Mouse (Mus musculus) kidney, postnatal 0 days (tissue): ENCODE measurements around the gene Gabre. TPM values are rescaled to one million over a fixed set of nuclear protein-coding genes. Genes with fewer than 3 reads are reported as not detected.

Experiments used
- ATAC-seq: fragments of 200-750 bp; cut with Nextera tagmentation; replicated peaks from 2 replicates; pipeline ENCODE4 v1.8.0; 2017; ENCODE audit warnings: low read depth, moderate number of reproducible peaks, moderate TSS enrichment, moderate library complexity; ENCODE audit not compliant: low FRiP score
- DNase-seq: peaks from one replicate; pipeline ENCODE4 v3.0.0-alpha.2; 2016; ENCODE audit warnings: low spot score
- H3K27ac ChIP-seq: fragments of 300-500 bp; sonication (generic); 2 replicates; pipeline ENCODE4 v1.5.1; 2014; ENCODE audit warnings: mild to moderate bottlenecking
- H3K27me3 ChIP-seq: fragments of 300-500 bp; sonication (generic); 2 replicates; pipeline ENCODE4 v1.6.1; 2014; ENCODE audit warnings: low read length, mixed read lengths; ENCODE audit not compliant: insufficient read depth
- H3K36me3 ChIP-seq: fragments of 300-500 bp; sonication (generic); 2 replicates; pipeline ENCODE4 v1.6.1; 2014; ENCODE audit warnings: low read length, mixed read lengths; ENCODE audit not compliant: insufficient read depth
- H3K4me1 ChIP-seq: fragments of 300-500 bp; sonication (generic); replicated peaks from 2 replicates; pipeline ENCODE4 v1.6.1; 2014; ENCODE audit warnings: antibody characterized with exemption, low read length, mixed read lengths; ENCODE audit not compliant: insufficient read depth
- H3K4me2 ChIP-seq: fragments of 300-500 bp; sonication (generic); 2 replicates; pipeline ENCODE4 v1.6.1; 2014; ENCODE audit warnings: mild to moderate bottlenecking, low read length, moderate library complexity, mixed read lengths
- H3K4me3 ChIP-seq: fragments of 300-500 bp; sonication (generic); replicated peaks from 2 replicates; pipeline ENCODE4 v1.5.1; 2014; ENCODE audit warnings: low read depth, low read length
- H3K9ac ChIP-seq: fragments of 300-500 bp; sonication (generic); 2 replicates; pipeline ENCODE4 v1.6.1; 2014; ENCODE audit warnings: low read depth, low read length
- H3K9me3 ChIP-seq: fragments of 300-500 bp; sonication (generic); replicated peaks from 2 replicates; pipeline ENCODE4 v1.6.1; 2016; ENCODE audit warnings: low read length, inconsistent platforms, mixed read lengths
- CTCF ChIP-seq: IDR thresholded peaks from 2 replicates; pipeline ENCODE4 v1.5.1; 2016; ENCODE audit warnings: antibody characterized with exemption, low read depth, mild to moderate bottlenecking, moderate library complexity
- WGBS: fragments of 180-500 bp; shearing (Covaris S2); extraction: QIAGEN DNeasy Blood & Tissue Kit; methylation state at CpG from one replicate; pipeline ENCODE4 v1.1.7; 2014; 5-methylcytosine and 5-hydroxymethylcytosine counted together
- microRNA counts: library from miRNA; unstranded; fragments of <30 nt; microRNA quantifications from one replicate; lab custom pipeline; 2015
- microRNA-seq: library from miRNA; unstranded; fragments of <30 nt; microRNA quantifications from one replicate; pipeline ENCODE4, GENCODE M21; 2016
- polyA plus RNA-seq: library from polyadenylated mRNA; unstranded; fragments of >200 nt; fragmentation: Nextera tagmentation; extraction: Ambion mirVana; gene quantifications from 2 replicates; pipeline ENCODE4 v1.2.1, GENCODE M21; 2015

Gabre gene
- polyA plus RNA-seq, result 0.99 TPM in 2 replicates

- Histone ChIP-seq H3K9me3 (no peaks in the 10 kb centered on the region), H3K4me1 (no peaks in the 10 kb centered on the region), H3K9ac (0 out of 2 replicates have a peak within 1 kb of the TSS, but pooled peaks have one; percentile 31), H3K27me3 (no peaks in the 10 kb centered on the region), H3K4me3 (peak within 1 kb of the TSS; percentile 40), H3K36me3 (no peaks in the 10 kb centered on the region), H3K4me2 (peak within 1 kb of the TSS; percentile 62), H3K27ac (no peak within 1 kb of the TSS)
- no peak for TF ChIP-seq CTCF
- DNase-seq (peak; percentile 51), ATAC-seq (peak; percentile 83)
- 22% methylated on average over 27 of the region's 36 CpGs for WGBS
Measured at GRCm38 (mm10) chrX:72274659-72275371, at the start of gene Gabre. Gene Gabre (minus strand): TSS chrX:72274803.

- no peak for TF ChIP-seq CTCF
- Histone ChIP-seq H3K4me3 (no peak overlapping the region), H3K27ac (no peak overlapping the region), H3K36me3 (no peaks in the 10 kb centered on the region), H3K27me3 (no peaks in the 10 kb centered on the region), H3K4me2 (no peak overlapping the region), H3K9ac (no peak overlapping the region), H3K4me1 (no peaks in the 10 kb centered on the region), H3K9me3 (no peaks in the 10 kb centered on the region)
- WGBS, result 71% methylated on average over 2 of the region's 2 CpGs
- ATAC-seq (no peak), DNase-seq (no peak)
Measured at GRCm38 (mm10) chrX:72297812-72298211, 23.2 kb upstream of the Gabre start.

GRCm38 (mm10) chrX:72275372-72275663, 715 bp upstream of the Gabre start:
- Histone ChIP-seq H3K4me1 (no peaks in the 10 kb centered on the region), H3K27me3 (no peaks in the 10 kb centered on the region), H3K36me3 (no peaks in the 10 kb centered on the region), H3K9me3 (no peaks in the 10 kb centered on the region), H3K4me2 (peak overlapping the region; percentile 62), H3K27ac (no peak overlapping the region), H3K4me3 (no peak overlapping the region), H3K9ac (no peak overlapping the region)
- ATAC-seq (no peak), DNase-seq (peak; percentile 1)
- no peak for TF ChIP-seq CTCF
- 78% methylated on average over 1 of the region's 1 CpGs for WGBS

GRCm38 (mm10) chrX:72273966-72274658, 491 bp downstream of the Gabre start:
- TF ChIP-seq CTCF, result no peak
- no peaks in the 10 kb centered on the region for H3K36me3 ChIP-seq
- ATAC-seq (peak; percentile 70), DNase-seq (peak; percentile 18)
- peak overlapping the region; percentile 40 for H3K4me3 ChIP-seq
- WGBS, result 38% methylated on average over 27 of the region's 27 CpGs
- H3K4me1 ChIP-seq, result no peaks in the 10 kb centered on the region
- H3K9me3 ChIP-seq, result no peaks in the 10 kb centered on the region
- H3K27me3 ChIP-seq, result no peaks in the 10 kb centered on the region
- H3K4me2 ChIP-seq, result peak overlapping the region; percentile 62
- H3K27ac ChIP-seq, result no peak overlapping the region
- H3K9ac ChIP-seq, result 0 out of 2 replicates have a peak overlapping the region, but pooled peaks have one; percentile 18

GRCm38 (mm10) chrX:72270637-72271036, 4.0 kb downstream of the Gabre start:
- Histone ChIP-seq H3K27me3 (no peaks in the 10 kb centered on the region), H3K27ac (no peak overlapping the region), H3K9ac (no peak overlapping the region), H3K9me3 (no peaks in the 10 kb centered on the region), H3K4me1 (no peaks in the 10 kb centered on the region), H3K4me3 (no peak overlapping the region), H3K4me2 (no peak overlapping the region), H3K36me3 (no peaks in the 10 kb centered on the region)
- WGBS, result 94% methylated on average over 11 of the region's 11 CpGs
- no peak for DNase-seq
- ATAC-seq, result no peak
- TF ChIP-seq CTCF, result no peak

GRCm38 (mm10) chrX:72221717-72222116, 52.9 kb downstream of the Gabre start, which contains the start of gene Magea4:
Gene Magea4 (plus strand): TSS chrX:72222017.
- 81% methylated on average over 2 of the region's 2 CpGs for WGBS
- Histone ChIP-seq H3K9me3 (no peaks in the 10 kb centered on the region), H3K4me2 (no peak within 1 kb of the TSS), H3K27me3 (no peaks in the 10 kb centered on the region), H3K27ac (no peak within 1 kb of the TSS), H3K4me3 (no peak within 1 kb of the TSS), H3K36me3 (no peaks in the 10 kb centered on the region), H3K4me1 (no peaks in the 10 kb centered on the region), H3K9ac (no peak within 1 kb of the TSS)
- ATAC-seq, result no peak
- DNase-seq, result no peak
- TF ChIP-seq CTCF, result no peak

MicroRNAs encoded within 50 kb of the gene (microRNA counts, 519-probe panel; counts per million panel counts)
- microRNA mmu-miR-224 (lab: Ali Mortazavi, UCI) (330 counts per million, percentile 68 among the panel's probes with 10 or more counts), microRNA mmu-miR-452 (lab: Ali Mortazavi, UCI) (330 counts per million, percentile 68 among the panel's probes with 10 or more counts)

Small RNA genes within 50 kb of the gene (microRNA-seq; reads per million reads assigned to microRNA genes)
- 273 reads per million, percentile 62 among the genes with 10 or more reads in this experiment for gene Mir224
- 24.4 reads per million, percentile 36 among the genes with 10 or more reads in this experiment for gene Mir452

Other genes starting within 250 kb of the Gabre start
- gene Magea4, start 52.8 kb downstream of the Gabre start, polyA plus RNA-seq, result not detected in 2 replicates
- gene Magea10, start 112.1 kb upstream of the Gabre start, polyA plus RNA-seq, result not detected in 2 replicates